Mouse (Mus musculus) adrenal gland, postnatal 4 days (tissue): ENCODE measurements around the gene Wnk3. TPM values are rescaled to one million over a fixed set of nuclear protein-coding genes. Genes with fewer than 3 reads are reported as not detected.
A peak's percentile ranks its signal among the peaks of the same experiment; 100 is the strongest.
"Not testable (repeated sequence)": the region's sequence is repeated elsewhere in the genome, so short reads cannot be mapped to it uniquely, and the experiment has no call there.

Source experiments
- DNase-seq, 2 experiments: peaks; one replicate each; pipeline ENCODE4 v3.0.0; 2021 to 2022; ENCODE audit warnings: low spot score in 2 of 2, mixed read lengths in 2 of 2
- long read RNA-seq, 2 experiments: library from polyadenylated mRNA; stranded (forward); transcript quantifications; one replicate each; pipeline ENCODE4 v2.0.0; 2021
- total RNA-seq, 2 experiments: library from RNA; stranded (reverse); gene quantifications; 2 replicates each; pipeline ENCODE4 v1.2.3; 2021

The Wnk3 gene
- 1 to 10 TPM; 3.8 TPM for total RNA-seq
- long read RNA-seq, experiment 1 = 0 reads
- long read RNA-seq, experiment 2 = 0 reads

DNA sequence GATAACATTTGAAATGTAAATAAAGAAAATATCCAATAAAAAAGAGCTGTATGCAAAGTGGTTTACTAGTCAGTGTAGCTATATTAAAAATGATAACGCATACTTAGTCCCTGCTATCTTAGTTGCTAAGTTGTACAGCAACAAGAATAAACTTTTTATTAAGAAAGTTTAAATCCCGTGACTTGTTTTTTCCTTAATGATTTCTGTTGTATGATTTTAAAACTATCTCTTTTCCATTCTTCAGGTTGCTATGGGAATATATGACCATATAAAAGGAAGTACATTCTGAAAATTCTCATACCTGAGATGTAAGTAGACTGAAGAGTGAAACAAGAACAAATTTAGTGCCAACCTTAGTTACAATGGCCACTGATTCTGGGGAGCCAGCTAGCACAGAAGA is at the start of gene Wnk3:
Wnk3 (plus strand) TSS at position 301 of the 400 bp plus-strand sequence.
- DNase-seq = no peak

DNA sequence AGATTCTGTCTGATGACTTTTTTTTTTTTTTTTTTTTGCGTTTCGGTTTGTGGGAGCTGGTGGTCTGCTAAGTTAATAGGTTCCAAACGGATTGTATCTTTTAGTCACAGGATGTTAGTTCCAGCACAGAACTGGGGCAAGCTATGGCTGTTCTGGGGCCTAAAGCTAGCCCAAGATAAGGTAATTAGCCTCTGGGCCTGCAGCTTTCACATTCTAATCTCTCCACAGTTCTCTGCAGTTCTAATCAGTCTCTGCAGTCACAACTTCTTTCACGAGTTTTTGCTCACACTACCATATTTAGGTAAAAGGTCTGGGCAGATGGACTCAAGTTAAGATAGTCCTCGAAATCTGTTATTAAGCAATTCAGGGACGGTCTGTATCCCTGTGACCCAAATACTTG is 39.5 kb upstream of the Wnk3 start:
- no peak for DNase-seq

DNA sequence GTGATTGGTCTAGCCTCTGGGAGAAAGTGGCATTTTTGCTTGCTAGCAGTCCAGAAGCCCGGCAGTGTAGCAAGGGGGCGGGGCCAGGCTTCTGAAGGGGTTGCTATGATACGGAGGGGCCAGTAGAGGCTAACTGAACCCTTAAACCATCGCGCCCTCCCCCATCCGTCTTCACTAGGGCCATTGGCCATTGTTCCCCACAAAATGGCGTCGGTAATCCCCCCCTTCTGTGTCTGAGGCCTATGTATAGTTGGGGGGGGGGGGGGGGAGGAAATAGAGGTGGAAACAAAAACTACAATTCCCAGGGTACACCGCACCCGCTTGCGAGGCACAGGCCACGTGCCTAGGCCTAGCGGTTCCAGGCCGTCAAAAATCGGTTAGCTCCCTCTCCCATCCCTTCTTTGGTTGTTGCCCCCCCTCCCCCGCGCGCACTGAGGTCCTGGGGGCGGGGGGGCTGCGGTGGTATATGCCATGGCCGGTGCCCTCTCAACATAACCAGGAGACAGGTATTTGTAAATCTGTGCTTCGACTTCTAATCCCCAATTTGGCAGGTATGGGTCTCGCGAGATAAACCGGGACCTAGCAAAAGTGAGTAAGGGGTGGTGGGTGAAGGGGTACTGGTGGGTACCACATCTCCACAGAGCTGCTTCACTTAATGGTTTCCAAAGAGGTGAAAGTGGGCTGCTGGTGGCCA is 29.3 kb upstream of the Wnk3 start:
- peak in 1 of 2 experiments; percentile 3 for DNase-seq

DNA sequence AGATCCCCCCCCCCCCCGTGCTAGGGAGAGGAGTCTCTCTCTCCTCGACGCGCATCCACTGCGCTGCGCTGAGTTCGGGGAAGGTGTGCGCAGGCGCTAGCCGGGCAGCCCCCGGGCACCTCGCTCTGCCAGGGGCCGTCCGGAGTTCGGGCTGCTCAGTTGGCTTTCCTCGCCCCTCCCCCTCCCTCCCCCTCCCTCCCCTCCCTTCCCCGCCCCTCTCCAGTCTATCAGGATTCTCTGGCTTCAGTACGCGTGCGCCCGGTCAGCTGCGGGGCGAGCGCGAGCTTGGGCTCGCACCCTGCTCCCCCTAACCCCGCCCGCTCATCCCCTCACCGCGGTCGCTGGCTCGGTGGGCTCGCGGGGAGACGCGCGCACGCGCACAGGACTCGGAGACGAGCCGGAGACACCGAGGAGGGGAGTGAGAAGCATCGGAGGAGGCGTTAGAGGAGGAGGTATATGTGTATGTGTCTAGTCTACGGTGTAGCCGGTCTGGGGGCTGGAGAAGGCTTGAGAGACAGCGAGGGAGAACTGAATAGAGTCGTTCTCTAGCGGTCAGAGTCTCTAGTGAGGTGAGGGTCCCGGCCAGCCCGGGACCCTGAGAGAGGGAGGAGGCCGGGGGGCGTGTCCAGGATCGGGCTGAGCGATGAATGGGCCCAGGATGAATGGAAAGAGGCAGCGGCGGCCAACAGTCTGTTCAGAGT is 28.5 kb upstream of the Wnk3 start:
- DNase-seq = peak; percentile 17 to 22

DNA sequence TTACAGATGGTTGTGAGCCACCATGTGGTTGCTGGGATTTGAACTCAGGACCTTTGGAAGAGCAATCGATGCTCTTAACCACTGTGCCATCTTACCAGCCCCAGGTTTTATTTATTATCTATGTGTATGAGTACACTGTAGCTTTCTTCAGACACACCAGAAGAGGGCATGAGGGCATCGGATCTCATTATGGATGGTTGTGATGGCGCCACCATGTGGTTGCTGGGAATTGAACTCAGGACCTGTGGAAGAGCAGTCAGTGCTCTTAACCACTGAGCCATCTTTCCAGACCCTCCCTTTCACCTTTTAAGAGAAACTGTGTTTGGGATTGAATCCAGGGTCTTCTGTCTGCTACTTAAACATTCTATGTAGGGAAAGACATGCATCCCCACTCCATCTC is 24.7 kb upstream of the Wnk3 start:
- DNase-seq = not testable (repeated sequence)

DNA sequence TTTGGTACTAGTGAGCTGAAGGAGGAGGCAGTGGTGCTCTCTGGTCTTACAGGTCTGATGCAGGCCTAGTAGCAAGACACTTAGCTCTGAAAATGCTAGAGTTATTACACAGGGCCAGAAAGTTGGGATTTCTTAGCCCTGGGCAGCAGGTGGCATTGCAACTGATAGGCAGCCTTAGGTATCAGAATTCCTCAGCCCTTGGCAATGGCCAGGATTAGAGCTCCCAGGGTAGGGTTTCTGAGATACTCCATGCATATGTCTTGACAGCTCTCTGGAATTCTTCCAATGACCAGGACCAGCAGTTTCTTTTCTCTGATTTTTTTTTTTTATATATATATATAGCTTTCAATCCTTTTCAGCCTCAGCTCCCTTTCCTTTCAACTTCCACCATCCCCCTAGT is 100.5 kb downstream of the Wnk3 start:
- no peak for DNase-seq

DNA sequence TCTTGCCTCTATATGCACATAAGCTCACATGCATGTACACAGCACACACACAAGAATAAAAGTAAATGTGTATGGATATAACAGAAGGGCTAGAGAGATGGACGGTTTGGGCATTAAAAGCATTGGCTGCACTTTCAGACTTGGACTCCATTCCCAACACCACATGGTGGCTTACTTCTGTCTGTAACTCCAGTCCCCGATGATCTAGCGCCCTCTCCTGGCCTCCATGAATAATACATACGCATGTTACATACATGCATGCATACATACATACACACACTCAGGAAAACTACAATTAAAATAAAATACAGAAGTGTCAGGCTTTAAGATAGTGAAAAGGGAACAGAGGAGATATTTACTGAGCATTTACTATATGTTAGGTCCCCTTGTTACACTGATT is 115.9 kb downstream of the Wnk3 start:
- DNase-seq = no peak

DNA sequence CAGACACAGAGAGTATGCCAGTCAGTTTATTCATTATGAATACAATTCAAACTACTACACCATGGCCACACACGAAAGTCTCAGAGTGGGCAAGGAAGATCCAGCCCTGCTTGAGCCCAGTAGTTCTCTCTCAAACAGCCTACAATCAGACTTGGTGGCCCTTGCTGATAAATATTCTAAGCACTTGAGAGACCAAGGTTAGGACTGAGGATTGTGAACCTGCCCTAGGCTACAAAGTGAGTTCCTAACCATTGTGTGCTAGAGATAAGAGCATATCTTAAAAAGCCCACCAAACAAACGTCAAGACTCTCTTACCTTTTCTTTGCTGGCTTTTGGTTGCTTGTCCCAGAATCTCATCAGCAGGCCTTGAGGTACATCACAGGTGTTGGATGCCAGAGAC is 135.7 kb downstream of the Wnk3 start:
- no peak for DNase-seq

DNA sequence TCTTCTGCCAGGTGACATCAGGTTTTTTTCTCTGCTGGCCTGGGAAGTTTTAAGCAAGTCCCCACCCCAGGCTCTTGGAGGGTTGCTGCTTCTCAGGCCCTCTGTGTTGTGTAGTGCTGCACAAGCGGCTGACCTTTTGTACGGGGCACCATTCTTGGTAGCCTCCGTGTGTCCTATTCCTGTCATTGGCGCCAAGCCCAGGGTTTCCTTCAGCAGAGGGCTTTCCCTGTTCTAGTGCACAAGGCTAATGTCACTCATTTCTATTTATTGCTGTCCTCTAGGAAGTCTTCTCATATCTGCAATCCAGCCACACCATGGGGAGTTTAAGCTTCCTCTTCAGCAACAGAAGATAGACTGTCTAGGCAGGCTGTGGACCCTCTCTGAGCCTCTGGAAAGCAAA is 139.9 kb downstream of the Wnk3 start:
- DNase-seq = peak; percentile 4 to 9

DNA sequence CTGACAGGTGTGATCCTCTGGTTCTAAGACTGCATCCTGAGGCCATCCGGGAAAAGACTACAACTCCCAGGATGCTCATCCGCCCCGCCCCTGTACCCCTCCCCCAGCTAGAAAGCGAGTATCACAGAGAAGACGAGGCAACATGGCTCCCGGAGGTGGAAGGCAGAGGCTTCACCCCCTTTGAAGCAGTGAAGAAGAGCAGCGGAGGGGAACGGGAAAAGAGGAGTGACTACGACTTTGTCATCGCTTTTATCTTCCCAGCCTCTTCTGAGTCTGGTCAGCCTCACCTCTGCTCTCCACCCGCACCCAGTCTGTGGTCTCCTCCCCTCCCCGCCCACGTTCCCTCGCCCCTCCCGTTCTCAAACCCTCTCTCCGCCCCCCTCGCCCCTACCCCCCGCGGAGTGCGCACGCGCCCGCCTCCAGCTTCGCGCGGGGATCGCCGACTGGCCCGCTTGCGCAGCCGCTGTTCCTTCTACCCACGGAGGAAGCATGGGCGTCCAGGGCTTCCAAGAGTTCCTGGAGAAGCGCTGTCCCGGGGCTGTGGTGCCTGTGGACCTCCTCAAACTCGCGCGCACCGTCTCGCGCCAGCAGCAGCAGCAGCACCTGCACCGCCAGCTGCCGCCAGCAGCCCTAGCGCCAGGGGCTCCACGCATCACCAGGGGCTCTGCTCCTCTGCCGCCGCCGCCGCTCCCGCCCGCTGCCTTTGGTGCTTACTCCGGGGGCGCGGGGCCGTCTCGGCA is 146.1 kb downstream of the Wnk3 start, which contains the start of gene Fam120c:
Fam120c (plus strand) TSS at position 415 of the 740 bp plus-strand sequence.
- peak; percentile 57 to 67 for DNase-seq

DNA sequence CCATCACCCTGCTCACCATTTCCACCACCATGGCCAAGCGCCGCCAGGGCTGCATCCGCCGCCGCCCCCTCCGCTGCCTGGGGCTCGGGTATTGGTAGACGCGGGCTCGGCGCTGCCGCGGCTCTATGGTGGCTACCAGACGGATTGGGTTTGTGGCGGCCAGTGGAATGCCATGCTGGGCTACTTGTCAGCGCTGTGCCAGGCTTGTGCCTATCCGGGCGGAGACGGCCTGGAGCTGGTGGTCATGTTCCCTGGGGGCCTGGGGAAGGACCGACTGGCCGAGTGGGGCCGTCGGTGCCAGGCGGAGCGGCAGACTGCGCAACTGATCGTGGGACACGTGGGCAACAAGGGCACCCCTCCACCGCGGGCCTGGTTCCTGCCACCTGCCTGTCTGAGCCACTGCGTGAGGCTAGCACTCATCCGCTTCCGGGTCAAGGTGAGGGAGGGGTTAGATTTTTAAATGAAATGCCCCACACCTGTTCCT is 146.7 kb downstream of the Wnk3 start:
- DNase-seq = peak; percentile 4 to 6

DNA sequence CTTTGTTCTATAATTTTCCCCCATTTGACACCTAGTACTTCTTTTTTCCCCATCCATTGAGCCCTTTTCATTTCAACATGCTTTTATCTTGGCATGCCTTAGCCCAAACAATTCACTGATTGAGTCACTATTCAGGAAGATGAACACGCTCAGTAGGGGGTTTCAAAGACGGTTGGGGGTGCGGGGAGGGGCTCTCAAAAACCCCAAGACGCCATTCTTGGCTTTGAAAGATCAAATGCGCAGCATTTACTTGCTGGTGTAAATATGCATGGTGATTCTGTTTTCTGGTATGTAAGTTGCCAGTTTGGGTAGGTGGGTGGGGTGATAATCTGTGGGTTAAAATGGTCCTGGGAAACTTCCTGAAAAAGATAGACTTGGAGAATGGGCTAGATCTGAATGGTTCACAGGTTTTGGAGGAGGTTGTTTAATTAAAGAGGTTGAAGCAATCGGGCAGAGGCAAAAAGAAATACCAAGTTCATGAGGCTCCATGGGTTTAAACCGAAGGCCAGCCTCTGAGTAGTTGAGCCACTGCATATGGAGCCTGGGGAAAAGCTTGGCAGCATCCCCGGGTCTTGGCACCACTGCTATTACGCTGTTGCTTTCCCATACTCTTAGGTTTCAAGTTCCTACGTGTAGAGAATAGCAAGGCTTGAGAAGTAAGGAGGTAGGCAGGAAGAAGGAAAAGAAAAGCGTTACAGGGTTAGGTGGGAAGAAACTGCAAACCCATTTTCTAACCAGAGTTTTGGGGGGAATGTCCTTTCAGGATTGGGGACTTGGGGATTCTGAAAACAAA is 147.7 kb downstream of the Wnk3 start:
- no peak for DNase-seq

DNA sequence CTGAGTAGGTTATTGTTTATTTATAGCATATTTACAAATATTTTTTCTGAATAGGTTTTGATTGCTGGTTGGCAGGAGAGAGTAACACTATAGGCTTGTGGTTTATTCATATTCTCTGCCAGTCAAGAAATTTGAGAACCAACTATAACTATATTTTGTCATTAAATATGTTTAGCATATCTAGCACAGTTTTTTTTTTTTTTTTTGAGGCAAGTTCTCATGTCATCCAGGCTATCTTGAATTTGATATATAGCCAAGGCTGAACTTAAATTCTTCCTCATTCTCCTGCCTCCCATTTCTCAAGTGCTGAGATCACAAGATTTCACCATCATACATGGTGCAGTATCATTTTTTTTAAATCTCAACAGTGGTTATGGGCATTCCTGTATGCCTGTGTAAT is 149.4 kb downstream of the Wnk3 start:
- no peak for DNase-seq

DNA sequence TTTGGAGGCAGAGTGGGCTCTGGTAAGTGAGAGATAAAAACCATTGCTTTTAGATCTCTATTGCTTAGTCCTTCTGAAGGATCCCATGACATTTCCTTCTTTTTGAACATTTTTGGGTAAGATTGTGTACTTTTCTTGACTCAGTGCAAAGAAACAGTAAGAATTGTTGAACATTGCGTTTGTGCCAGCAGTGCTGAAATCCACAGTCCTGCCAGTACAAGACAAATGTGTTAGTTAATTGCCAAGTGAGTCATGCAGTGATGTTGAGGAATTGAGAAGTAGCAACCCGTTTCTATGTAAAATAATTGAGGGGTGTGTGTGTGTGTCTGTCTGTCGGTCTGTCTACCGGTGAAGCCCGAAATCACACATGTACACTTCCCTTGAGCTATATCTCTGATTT is 151.4 kb downstream of the Wnk3 start:
- no peak for DNase-seq

Other genes starting within 250 kb of the Wnk3 start
- gene Gnl3l, start 180.8 kb upstream of the Wnk3 start, total RNA-seq = 10 to 100 TPM; 62.4 to 75.3 TPM
- 10 to 100 TPM; 30.9 to 32.7 TPM for gene Fgd1, start 151.9 kb upstream of the Wnk3 start, total RNA-seq
- gene Tsr2, start 101.5 kb upstream of the Wnk3 start, total RNA-seq = 10 to 100 TPM; 34.6 to 37.8 TPM
- 10 to 100 TPM; 12.8 to 15.3 TPM for gene Fam120c, start 146.1 kb downstream of the Wnk3 start, total RNA-seq